Mouse (Mus musculus): ENCODE results near the gene Esrp2.

- TF ChIP-seq CTCF (IDR thresholded peaks at IDR 0.05; ENCODE audit: low read depth) (no peak), EP300 (IDR thresholded peaks at IDR 0.05; ENCODE audit: low read depth) (no peak)
Observed at GRCm38 (mm10) chr8:106102321-106102720, 34.5 kb downstream of the Esrp2 start.

All from liver, postnatal 0 days (tissue).